Mouse (Mus musculus): ENCODE data around the gene Hadhb.
"Not testable (repeated sequence)": the region's sequence is repeated elsewhere in the genome, so short reads cannot be mapped to it uniquely, and the experiment has no call there.

Hadhb gene

DNA sequence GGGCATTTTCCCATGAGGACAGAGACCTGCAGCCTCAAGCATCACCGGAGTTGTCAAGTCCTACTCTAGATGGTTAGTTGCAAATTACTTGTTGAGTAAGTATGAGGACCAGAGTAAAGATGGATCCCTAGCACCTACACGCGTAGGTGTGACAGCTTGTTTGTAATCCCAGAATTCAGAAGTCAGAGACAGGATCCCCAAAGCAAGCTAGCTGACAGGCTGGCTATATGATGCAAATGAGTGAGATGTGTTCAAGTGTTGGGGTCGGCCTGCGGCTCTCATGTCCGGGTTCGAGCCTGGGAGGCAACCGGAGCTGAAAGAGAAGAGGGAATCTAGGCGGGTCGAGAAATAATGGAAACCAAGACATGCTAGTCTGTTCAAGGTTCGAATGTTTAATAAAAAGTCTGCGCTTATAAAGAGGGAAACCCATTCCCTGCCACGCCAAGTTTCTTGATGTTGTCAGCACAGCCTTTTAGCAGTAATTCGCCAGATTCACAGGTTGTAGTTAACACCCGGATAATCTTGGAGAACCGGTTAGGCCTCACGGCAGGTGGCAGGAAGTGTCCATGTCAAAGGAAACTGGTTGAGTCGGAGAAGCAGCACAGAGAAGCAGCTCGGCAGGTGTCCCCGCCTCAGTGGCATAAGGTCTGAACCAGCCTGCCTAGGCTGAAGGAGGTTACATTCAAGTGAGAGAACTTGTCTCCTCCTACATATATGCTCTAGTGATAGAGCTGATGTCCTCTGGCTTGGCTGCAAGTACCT is 18.1 kb downstream of the Hadhb start:
- DNase-seq (ENCODE audit: low spot score in 2 of 2) = no peak

DNA sequence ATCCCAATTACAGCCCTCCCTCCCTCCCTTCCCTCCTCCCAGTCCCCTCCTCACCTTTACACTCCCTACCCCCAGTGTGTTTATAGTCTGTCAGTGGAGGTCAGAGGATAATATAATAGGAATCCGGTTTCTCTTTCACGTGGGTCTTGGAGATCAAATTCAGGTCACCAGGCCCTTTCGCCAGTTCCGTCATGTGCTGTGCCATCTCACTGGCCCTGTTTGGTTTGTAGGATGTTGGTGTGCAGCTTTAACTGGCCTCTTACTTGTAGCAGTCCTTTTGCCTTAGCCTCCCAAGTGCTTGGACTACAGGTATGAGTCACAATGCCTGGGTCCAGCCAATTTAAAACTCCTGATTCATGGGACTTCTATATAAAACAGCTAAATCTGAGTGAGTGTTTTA is 20.8 kb downstream of the Hadhb start:
- DNase-seq (ENCODE audit: low spot score in 2 of 2) = no peak

DNA sequence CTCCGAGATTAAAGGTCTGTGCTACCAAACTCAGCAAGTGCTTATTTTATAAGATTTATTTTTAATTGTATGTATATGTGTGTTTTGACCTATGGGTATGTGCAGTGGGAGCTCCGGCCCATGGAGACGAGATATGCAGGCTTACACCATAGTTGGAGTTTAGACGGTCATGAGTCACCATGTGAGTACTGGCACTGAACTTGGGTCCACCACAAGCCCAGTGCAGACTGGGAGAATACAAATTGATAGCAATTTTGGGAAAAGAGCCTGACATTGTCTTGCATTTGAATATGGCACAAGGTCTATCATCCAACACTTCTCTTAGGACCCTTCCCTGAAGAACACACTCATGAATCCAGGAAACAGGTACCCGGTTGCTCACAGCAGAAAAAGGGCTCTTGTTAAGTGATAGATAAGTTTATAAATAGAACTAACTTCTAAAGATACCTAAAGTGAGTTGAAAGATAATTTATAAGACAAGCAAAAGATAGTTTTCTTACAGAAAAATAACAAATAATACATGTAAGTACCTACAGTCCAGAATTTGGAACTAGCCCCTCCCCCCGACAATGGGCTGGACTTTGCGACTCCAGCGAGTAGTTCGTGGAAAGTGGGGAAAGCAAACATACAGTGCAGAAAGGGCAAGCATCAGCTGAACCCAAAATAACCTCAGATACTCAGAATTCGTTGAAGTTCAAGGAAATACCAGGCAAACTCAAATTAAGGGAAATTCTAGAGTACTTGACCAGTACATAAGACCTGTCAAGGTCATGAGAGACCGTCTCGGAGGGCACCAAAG is 32.8 kb downstream of the Hadhb start:
- DNase-seq (ENCODE audit: low spot score in 2 of 2) = no peak

DNA sequence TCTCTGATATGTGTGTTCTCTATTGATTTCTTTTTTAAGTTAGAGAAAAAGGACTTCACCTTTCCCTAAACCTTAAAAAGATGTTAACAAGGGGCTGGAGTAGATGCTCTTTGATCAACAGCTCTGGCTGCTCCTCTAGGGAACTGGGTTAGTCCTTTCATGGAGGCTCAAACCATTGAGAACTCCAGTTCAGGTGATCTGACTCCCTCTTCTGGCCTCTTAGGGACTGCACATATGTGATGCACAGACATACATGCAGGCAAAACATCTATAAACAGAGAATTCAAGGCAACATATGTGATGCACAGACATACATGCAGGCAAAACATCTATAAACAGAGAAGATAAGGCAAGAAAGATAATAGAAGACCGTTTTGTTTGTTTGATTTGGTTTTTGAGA is 37.4 kb downstream of the Hadhb start:
- no peak for DNase-seq (ENCODE audit: low spot score in 2 of 2)

DNA sequence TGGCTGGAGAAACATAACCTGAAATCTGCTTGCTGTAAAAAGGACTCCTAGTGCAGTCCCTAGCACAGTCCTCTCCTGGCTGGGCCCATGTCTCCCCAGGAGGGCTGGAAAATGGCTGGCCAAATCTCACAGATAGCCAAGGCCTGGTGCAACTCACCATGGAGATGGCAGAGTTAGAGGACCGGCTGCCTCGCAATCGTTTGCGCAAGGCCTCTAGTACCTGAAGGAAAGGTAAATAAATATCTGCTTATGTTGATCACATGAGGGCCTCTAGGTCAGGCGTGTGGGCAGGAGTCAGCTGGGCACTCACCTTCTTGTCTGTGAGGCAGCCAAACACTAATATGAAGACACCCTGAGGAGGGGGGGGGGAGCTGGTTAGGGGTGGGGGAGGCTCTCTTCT is 40.3 kb downstream of the Hadhb start:
- DNase-seq (ENCODE audit: low spot score in 2 of 2) = no peak

DNA sequence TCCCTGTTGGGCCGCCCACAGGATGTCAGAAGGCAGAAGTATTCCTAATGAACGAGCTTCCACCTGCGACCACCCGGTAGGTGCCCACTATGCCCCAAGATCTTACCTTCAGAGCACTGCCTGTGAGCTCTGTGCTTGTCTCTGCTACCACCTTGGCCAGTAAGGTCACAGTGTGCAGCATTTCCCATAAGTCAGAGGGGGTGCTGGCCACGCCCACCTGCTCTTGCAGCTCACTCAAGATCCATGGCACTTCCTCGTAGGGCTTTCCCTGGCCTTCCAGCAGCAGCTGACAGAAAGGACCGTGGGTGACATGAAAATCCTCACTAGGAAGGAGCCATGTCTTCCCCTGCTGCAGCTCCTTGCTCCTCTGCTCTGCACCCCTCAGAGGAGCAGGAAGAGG is 43.2 kb downstream of the Hadhb start:
- DNase-seq (ENCODE audit: low spot score in 2 of 2) = no peak

DNA sequence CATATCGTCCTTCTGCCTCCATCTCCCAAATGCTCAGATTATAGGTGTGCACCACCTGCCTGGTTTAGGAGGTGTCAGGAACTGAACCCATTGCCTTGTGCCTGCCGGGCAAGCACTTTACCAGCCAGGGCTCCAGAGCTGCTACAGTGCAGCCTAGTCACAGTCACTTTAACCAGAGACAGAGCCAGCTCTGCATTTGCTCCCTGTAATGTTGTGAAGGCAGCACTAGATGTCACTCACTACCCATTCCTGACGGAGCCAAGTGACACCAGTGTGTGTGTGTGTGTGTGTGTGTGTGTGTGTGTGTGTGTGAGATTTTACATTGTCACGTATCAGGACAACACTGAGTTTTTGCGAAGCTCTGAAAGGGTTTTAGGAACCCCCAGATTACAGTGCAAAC is 46.5 kb downstream of the Hadhb start:
- peak in 1 of 2 experiments; percentile 39 for DNase-seq (ENCODE audit: low spot score in 2 of 2)

DNA sequence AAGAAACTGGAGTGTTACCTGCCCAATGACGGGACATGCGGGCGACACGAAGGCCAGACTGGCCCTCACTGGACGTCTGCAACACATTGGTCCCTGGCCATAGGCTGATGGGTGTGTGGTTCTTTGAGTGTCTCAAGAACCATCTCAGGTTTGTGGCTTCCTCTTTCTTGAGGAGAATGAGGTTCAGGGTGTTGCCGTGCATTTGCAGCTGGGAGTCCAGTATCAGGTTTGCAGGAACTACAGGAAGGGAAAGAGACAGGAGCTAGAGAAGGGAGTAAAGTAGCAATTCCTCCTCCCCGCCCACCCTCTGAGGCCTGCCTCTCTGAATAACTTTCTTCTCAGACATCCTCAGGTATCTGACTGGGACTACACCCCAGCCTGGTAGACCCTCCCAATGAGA is 47.2 kb downstream of the Hadhb start:
- no peak for DNase-seq (ENCODE audit: low spot score in 2 of 2)

DNA sequence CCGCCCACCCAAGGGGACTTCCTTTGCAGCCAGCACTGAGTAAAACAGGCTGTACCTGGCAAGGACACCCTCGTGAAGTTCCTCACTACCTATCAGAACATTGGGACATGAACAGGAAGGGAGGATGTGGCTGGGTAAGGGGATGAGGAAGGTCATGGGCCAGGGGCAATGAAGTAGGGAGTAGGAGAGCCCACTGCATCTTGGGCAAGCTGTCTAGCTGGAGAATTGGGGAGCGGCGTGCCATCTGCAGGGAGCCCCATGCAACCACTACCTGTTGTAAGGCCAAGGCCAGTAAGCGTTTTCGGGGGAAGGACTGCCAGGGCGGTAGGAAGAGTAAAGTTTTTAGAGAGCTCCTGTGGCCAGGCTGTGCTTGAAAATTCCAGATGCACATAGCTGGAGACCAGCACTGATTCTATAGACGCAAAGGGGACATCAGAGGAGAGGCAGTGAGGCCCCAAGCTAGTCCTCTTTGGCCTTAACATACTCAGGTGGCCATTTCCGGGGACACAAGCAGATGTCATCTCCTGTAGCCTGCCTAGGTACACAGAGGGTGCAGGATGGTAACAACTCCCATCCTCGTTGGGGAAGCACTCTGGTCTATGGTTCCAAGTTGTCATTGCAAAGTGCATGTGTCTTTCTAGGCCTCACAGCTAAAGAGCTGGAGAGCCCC is 48.3 kb downstream of the Hadhb start:
- DNase-seq (ENCODE audit: low spot score in 2 of 2) = no peak

DNA sequence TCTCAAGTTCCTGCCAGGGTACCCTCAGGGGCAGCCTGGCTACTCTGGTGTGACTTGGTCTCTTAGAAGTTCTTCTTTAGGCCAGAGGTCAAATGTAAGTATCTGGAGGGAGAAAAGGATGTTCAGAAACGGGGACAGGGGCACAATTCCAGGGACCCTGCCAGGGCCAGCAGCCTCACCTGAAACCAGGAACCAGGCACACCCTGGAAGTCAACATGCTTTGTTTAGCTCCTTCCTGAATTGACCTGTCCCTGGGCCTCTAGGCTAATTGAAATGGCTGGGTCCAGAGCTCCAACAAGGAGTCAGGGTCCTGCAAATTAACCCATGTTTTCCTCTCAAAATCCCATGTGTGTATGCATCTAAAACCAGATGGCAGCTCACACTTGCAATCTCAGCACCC is 49.4 kb downstream of the Hadhb start:
- no peak for DNase-seq (ENCODE audit: low spot score in 2 of 2)

DNA sequence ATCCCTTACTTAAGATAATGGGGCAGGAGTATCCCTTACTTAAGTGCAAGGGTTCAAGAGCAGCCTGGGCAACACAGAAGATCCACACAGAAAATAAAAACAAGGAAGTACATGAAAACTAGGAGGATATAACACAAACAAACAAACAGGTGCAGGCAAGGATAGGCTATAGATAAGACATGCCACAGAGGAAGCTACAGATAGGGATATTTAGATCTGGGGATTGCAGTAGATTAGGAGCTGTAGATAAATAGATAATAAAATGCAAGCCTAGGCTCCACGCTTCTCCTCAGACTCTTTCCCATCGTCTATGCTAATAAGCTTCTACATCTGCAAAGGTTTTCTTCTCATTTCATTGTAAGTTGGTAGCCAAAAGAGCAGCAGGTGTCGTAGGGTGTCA is 50.0 kb downstream of the Hadhb start:
- DNase-seq (ENCODE audit: low spot score in 2 of 2) = no peak

DNA sequence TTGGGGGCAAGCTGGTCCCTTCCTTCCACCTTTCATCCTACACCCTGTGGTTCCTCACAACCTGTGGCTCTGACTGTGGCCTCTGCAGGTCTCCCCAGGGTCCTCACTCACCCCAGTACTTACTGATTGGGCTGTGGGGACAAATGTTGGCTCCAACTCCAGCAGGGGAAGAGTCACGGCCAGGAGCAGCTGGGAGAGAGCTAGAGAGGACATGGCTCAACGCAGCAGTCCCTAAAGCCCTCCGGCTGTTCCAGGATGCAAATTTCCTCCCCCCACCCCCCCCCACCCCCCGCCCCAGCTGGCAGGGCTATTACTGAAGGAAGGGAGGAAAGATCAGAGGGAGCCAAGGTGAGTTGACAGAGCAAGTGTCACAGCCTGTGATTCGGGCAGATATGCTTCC is 50.4 kb downstream of the Hadhb start, which contains the start of gene Adgrf3:
Gene Adgrf3 (minus strand): TSS at position 230 of the 400 bp plus-strand sequence.
- no peak for DNase-seq (ENCODE audit: low spot score in 2 of 2)

DNA sequence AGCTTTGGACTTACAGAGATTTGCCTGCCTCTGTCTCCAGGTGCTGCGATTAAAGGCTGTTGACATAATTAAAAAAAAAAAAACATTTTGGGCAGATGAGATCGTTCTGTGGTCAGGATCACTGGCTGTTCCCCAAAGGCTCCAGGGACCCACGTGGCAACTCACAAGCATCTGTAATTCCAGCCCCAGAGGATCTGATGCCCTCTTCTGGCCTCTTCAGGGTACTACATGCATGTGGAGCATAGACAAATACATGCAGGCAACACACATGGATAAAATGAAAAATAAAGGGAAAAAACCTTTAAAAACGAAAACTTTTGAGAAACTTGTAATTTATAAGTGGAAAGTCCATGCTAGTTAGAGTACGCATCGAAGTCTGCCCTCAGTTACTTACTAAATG is 52.2 kb downstream of the Hadhb start:
- no peak for DNase-seq (ENCODE audit: low spot score in 2 of 2)

DNA sequence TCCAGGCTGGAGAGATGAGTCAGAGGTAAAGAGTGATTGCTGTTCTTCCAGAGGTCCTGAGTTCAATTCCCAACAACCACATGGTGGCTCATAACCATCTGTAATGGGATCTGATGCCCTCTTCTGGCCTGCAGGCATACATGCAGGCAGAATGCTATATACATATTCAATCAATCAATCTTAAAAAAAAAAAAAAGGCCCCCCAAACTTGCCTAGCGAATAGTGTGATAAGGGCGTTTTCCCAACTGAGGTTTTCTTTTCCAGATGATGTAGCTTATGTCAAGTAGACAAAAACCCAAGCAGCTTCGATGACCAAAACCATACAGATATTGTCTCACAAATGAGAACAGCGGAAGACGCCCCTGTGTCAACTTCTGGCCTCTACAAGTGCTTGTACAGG is 55.7 kb downstream of the Hadhb start:
- not testable (repeated sequence) for DNase-seq (ENCODE audit: low spot score in 2 of 2)

DNA sequence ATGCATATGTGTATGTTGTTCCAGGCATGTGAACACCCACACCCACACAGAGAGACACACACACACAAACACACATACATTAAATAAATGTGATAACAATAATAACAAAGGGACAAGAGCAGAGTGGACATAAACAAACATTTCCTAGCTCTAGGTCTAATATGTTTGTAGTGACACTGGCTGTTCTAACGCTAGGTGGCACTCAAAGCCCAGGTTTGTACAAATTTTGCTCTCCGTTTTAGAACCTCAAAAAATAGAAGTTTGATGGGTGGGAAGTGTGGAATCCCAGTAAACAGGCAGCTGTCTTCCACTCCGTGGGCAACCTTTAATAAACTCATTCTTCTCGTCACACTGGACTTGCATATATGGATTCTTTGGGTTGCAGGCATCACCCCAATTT is 59.8 kb downstream of the Hadhb start:
- DNase-seq (ENCODE audit: low spot score in 2 of 2) = no peak

DNA sequence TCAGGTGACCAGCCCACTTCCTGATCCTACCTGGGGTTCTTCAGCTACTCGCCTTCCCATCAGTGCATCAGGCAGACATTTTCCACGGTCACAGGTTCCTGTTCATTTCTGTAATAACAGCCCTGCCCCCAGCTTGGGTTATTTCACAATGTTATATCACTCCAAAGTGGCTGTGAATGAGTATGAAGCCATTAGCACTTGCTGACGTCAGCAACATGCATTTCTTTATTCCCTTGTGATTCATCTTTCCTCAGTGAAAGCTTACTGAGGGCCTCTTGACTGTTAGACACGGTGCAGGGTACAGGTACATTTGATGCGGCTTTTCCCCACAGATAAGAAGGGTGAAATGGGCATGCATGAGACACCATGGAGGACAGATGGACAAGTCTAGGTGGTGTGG is 60.9 kb downstream of the Hadhb start:
- DNase-seq (ENCODE audit: low spot score in 2 of 2) = no peak

DNA sequence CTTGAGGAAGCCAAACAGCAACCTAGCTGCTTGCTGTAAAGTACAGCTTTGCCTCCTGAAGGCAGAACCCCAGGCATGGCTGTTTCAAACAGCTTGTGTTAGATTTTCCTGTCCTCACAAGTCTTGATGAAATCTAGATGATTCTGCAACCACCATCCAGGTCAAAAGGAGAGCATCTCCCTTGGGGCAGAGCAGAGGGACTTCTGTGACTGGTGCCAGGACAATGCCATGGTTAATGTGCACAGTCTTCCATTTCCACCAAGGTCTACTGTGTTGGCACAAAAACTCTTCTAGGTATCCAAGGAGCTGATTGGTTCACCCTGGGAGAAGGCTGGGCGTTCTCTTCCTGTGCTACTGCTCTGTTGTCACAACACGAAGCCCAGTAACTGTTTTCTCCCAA is 64.7 kb downstream of the Hadhb start:
- no peak for DNase-seq (ENCODE audit: low spot score in 2 of 2)

DNA sequence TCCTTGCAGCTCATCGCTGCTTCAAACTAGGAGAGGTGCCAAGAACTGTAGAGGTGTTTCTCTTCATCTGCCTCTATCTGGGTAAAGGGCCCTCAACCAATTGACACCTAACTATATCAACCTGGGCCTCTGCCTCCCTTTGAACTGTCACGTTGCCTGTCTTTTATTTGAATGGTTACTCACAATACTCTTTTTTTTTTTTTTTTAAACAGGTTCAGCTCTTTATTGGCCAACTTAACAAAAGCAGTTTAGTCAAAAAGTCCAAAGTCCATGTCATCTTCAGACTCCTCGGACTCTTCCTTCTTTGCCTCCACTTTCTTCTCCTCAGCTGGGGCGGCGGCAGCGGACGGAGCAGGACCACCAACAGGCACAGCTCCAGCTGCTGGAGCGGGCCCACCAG is 65.6 kb downstream of the Hadhb start:
- DNase-seq (ENCODE audit: low spot score in 2 of 2) = no peak

DNA sequence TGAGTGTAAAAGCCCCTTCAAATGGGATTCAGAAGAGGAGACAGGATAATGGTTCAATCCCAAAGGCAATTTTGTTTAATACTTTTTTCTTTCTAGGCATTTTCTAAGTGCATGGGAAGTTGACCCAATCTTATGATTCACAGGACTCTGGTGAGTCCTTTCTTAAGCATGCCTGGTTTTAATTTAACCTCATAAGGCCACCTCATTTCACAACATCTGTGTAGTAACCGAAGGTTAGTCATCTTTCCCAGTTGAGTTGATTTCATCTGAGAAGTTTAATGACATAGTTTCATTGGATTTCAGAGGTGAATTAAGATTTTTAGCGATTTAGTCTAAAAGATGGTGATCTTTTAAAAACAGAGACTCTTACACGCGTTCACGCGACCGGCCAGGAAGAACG is 67.6 kb downstream of the Hadhb start:
- DNase-seq (ENCODE audit: low spot score in 2 of 2) = no peak

DNA sequence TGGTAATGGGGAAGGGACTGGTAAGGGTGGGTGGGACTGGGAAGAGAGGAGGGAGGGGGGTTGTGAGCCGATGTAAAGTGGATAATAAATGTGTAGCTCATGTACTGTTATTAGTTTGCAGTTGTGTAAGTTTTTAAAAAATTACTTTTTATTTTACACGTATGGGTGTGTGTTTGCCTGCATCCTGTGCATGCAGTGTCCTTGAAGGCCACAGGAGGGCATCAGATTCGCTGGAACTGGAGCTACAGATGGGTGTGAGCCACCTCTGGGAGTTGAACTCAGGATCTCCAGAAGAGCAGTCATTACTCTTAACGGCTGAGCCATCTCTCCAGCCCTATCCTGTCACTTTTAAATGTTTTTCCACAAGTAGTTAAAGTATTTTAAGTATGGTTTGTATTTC is 75.9 kb downstream of the Hadhb start:
- no peak for DNase-seq (ENCODE audit: low spot score in 2 of 2)

DNA sequence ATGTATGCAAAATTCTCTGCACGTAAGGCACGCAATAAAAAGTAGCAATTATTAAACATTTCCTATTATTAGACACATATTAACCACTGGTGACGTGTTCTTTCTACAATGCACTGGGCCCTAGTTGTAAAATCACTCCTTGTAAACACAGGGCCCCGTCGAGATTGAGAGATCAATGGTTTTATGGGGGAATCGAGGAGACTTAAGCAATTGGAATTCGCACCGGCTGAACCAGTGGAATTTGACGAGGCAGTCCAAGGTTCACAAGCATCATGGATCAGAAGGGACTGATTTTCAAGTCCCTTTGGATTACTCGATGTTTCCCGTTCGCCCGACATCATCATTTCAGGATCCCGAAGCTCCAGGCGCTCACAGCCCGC is 76.8 kb downstream of the Hadhb start:
- no peak for DNase-seq (ENCODE audit: low spot score in 2 of 2)

DNA sequence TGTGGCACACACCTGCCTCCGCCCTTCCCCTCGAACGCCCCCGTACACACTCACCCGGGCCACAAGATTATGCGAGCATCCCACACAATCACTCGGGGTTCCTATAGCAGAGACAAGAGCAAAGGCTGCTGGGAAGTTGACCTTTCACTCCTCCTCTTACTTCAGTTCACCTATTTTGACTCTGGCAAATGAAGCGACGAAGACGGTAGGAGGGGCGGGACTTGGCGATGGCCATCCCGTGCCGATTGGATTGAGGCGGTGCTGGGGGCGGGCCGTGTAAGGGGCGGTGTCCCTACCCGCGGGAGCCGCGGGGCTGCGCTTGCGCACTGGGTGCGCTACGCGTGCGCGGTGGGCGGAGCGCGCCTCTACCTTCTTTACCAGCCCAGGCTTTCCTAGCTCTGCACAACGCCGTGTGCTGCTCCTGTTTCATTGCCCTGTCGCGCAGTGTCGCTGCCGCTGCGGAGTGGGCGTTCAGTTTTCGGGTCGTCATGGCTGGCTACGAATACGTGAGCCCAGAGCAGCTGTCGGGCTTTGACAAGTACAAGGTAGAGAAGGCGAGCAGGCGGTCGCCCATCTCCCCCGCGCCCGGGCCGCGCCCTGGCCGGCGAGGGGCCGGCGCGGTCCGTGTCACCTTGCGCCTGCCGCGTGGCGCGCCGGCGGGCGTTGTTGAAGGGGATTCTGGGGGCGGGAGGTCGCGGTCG is 77.4 kb downstream of the Hadhb start, which contains the start of gene Selenoi:
Gene Selenoi (plus strand): TSS at position 311 of the 701 bp plus-strand sequence.
- peak; percentile 99 for DNase-seq (ENCODE audit: low spot score in 2 of 2)
